Mouse (Mus musculus) hindlimb bud, embryonic 11.5 days (tissue): ENCODE measurements around the gene Iqcf4.

Experiments used
- DNase-seq: peaks from one replicate; pipeline ENCODE4 v3.0.0-alpha.2; 2012; ENCODE audit warnings: low read depth, low spot score; ENCODE audit errors: extremely low spot score

The Iqcf4 gene

DNA sequence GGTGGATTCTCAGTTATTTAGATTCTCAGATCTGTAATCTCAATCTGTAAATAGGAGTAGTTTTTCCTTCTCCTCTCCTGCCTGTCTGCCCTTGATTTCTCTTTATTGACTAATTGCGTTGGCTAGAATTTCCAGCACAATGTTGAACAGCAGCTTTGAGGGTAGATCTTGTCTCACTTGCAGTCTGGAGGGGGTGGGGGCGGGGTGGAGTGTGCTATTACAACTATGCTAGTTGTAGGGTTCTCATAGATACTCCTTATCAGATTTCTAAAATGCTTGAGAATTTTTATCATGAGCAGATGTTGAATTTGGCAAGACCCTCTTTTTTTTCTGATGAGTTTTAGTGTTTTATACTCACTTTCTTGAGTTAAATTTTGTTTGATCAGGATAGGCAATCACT, 51.4 kb downstream of the Iqcf4 start:
- no peak for DNase-seq
